Mouse (Mus musculus): Measurements from ENCODE around the gene Mllt3.

- no peak for TF ChIP-seq GATA1 (IDR thresholded peaks at IDR 0.05; ENCODE audit: borderline replicate concordance, low read length)
- no peak for TF ChIP-seq FLI1 (IDR thresholded peaks at IDR 0.05; ENCODE audit: low read length)
Observed at GRCm38 (mm10) chr4:87792511-87792910, 240.7 kb downstream of the Mllt3 start.

Measured in megakaryocyte, embryonic 14.5 days (primary cell).